Mouse (Mus musculus): ENCODE data around the gene Il22ra1.
A peak's percentile ranks its signal among the peaks of the same experiment; 100 is the strongest.

Il22ra1 gene

DNA sequence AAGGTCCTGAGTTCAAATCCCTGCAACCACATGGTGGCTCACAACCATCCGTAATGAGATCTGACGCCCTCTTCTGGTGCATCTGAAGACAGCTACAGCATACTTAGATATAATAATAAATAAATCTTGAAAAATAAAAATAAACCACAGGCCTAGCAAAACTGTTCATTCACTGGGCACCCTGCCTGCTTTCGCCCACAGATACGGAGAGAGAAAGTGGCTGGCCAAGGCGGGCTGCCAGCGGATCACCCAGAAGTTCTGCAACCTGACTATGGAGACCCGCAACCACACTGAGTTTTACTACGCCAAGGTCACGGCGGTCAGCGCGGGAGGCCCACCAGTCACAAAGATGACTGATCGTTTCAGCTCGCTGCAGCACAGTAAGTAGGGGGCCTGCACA, 5.9 kb downstream of the Il22ra1 start:
- DNase-seq (ENCODE audit: low spot score), result no peak

DNA sequence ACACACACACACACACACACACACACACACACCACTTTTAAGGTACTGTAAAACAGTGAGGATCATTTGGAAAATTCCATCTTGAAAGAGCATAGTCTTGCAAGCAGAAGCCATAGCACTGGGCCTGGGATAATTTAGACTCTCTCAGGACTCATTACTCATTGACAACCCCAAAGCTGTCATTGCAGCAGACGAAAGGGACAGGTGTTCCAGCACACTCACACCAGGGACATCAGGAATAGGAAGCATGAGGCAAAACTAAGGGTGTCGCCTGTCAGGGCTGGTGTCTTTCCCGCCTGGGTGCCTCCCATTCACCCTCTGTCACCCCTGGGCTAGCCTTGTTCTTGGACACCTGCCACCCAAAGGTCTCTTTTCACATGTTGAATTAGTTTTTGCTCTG, 8.9 kb downstream of the Il22ra1 start:
- no peak for DNase-seq (ENCODE audit: low spot score)

DNA sequence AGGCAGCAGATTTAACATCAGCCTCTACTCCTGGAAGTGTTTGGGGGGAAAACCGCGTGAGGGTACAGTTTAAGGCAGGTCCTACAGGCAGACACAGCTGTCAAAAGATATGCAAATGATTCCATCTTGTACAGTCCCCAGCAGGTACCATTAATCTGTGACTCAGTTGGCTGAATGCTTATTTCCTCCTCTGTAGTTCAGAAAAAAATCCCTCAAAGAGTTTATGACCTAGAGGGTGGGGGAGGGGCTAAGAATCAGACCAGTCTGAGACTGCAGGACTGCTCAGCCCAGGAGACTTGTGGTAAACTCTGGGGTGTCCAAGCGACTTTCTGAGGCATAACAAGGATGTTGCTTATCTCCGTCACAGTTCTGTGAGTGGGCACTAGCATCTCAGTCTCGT, 10.3 kb downstream of the Il22ra1 start:
- DNase-seq (ENCODE audit: low spot score), result no peak

DNA sequence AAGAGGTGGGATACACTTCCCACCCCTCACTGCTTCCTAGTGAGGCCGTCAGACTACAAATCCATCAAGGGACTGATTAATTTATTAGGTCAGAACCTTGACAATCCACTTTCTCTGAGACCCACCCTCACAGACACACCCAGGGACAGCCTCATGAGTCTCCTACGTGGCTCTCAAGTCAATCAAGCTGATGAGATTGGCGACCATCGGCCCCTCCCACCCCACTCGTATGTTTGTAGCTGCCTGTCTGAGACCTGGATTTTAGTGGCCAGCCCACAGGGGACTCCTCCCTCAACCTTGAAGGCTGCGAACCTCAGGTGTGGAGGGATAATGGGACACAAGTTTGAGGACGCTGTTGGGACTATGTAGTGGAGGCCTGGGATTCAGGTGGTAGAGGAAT, 11.2 kb downstream of the Il22ra1 start:
- no peak for DNase-seq (ENCODE audit: low spot score)

DNA sequence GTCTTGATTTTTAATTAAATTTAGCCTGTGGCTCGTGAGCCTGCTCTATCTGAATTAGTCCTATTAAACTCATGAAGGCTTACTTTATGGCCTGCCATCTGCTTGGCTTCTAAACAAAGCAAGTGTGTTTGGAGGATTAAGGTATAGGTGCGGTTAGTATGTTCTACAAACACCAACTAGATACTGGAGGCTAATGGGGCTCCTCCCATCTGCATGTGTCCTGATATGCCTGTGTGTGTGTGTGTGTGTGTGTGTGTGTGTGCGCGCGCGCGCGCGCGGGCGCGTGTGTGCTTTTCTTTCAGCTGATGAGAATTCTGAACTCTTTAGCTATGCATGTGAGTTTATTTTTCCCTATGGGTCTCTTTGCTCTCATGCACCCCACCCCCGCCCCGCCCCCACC, 11.7 kb downstream of the Il22ra1 start:
- DNase-seq (ENCODE audit: low spot score), result no peak

DNA sequence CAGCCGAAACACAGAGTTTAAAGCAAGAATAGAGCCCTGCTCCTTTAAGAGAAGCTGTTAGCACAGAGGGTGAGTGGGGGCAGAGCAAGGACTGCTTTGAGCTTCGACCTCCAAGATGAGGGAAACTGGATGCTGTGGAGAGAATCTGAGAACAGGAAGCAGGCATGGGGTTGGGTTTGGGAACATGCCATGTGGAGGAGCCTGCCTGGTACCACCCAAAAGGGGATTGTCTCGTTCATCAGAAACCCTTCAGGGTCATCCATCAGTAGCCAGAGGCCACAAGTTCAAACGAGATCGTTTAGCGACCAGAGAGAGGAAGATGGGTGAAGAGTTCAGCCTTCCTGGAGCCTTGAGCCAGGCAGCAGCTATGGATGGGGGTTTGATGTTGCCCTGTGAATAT, 15.5 kb downstream of the Il22ra1 start:
- no peak for DNase-seq (ENCODE audit: low spot score)

DNA sequence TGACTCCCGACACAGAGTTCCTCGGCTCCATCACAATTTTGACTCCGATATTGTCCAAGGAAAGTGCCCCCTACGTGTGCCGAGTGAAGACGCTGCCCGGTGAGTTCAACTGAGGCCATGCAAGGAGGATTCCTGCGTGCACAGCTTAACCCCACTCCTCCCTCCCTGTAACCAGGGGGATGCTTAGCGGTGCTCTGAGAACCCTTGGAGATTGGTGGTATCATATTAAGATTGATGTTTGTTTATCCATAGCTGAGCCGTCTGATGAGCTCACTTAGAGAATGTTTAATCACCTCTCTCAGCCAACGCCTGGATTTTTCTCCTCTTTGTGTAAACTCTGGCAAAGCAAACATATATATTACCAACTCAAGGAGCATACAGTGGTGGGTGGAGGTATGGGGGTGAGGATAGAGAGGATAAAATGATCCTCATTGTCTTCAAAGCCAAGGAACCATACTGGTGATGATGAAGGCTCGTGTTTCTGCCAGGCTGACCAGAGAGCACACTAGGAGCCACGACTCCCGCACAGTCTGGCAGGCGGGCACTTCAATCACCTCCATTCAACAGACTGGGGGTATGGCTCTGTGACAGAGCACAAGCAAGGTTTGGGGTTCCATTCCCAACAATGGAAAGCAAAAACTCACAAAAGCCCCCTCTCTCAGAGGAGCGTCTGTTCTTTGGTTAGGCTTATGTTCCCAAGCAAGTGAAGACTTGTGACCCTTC, 16.9 kb downstream of the Il22ra1 start:
- DNase-seq (ENCODE audit: low spot score), result no peak

DNA sequence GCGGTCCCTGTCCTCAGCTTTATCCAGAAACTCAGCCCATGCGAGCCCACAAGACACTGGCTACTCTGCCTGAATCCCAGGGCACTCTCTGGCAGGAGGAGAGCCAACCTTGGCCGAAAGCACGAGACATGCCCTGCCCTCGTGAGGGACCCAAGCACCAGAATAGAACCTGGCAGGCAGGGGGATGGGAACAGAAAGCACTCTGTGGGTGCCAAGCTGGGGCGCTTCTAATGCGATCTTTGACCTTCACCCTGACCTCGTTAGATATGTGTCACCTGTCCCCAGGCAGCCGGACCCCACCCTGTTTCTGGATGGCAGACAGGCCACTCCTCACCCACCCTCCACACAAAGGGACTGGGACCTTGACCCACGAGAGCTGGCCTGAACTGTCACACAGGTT, 17.6 kb downstream of the Il22ra1 start:
- no peak for DNase-seq (ENCODE audit: low spot score)

DNA sequence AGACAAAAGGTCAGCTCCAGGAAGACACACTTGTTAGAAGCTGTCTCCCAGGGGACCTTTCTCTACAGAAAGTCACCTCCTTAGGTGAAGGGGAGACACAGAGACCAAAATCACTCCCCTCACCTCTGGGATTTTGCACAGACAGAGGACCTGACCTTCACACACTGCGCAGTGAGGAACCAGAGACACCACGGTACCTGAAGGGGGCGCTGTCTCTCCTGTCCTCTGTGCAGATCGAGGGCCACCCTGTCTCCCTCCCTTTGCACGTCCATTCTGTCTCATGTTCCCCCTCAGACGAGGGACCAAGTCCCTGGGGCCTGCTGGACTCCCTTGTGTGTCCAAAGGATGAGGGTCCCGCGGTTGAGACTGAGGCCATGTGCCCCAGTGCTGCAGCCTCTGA, 22.9 kb downstream of the Il22ra1 start:
- DNase-seq (ENCODE audit: low spot score), result no peak

DNA sequence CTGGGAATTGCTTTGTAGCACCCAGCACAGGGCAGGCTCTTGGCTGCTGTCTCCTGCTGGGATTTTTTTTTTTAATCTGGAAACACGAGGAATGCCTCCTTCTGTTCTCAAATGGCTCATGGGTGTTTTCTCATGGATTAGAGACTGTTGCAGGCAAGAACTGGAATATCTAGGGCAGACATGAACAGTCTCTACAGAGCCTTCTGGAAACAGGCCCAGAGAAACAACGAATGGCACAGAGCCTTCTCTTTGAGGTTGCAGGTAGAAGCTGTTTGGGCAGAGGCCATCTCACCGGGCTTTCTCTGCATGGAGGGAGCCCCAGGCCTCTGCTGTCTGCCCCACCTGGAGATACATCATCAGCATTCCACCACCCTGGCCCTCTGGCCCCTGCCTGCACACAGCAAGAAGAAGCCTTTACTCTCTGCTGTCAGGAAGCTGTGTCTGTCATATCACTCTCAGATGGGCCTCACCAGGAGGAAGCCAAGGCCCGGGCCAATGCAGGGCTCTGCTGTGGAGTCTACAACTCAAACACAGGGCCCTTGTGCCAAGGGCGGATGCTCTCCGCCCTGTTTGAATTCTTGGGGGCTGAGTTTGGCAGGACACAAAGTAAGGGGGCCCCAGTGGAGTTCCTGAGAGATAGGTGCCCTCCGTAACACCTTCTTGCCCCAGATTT, 24.3 kb downstream of the Il22ra1 start:
- DNase-seq (ENCODE audit: low spot score), result no peak

DNA sequence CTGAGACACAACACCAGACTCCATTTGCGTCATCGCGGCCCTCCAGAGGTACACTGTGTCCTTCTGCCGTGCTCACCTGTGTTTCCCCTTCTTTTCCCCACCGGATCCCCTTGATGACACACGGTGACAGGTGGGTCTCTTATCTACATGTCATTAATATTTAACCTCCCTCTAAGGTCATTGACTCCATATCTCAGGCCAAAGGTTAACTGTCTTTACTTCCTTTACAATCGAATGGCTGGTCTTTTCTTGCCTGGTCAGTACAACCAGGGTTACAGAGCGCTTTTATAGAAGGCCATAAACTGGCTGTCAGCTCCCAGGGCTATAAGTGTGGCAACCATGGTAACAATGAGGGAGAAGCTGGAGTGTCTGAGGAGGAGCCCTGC, 24.8 kb downstream of the Il22ra1 start:
- no peak for DNase-seq (ENCODE audit: low spot score)

DNA sequence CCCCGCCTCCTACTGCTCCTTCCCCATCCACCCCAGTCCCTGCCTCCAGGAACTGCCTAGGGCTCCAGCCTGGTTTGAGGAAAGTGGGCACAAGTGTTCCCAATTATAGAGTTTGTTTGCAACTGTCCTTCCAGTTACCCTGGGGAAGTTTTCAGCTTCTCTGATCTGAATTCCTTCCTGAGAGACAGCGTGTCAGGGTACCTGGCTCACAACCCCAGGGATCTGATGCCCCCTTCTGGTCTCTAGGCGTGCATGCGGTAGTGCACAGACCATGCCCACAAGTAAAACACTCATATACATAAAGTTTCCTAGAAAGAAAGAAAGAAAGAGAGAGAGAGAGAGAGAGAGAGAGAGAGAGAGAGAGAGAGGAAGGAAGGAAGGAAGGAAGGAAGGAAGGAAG, 30.4 kb downstream of the Il22ra1 start:
- no peak for DNase-seq (ENCODE audit: low spot score)

DNA sequence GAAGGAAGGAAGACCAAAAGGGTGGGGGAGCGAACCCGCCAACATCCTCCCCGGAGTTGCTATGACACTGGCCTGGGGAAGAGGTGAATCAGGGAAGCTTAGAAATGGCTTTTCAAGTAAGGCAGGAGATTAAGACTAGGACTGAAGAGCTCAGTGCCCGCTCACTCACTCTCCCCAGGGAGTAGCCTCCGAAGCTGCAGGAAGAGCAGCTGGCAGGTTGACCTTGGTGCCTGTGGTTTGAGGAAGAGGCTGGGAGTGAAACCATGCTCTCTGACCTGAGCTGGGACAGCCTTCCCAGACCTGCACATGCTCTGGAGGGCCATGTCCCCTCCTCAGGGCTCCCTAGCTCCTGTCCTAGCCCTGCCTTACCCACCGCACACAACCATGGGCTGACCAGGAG, 30.9 kb downstream of the Il22ra1 start:
- DNase-seq (ENCODE audit: low spot score), result no peak

DNA sequence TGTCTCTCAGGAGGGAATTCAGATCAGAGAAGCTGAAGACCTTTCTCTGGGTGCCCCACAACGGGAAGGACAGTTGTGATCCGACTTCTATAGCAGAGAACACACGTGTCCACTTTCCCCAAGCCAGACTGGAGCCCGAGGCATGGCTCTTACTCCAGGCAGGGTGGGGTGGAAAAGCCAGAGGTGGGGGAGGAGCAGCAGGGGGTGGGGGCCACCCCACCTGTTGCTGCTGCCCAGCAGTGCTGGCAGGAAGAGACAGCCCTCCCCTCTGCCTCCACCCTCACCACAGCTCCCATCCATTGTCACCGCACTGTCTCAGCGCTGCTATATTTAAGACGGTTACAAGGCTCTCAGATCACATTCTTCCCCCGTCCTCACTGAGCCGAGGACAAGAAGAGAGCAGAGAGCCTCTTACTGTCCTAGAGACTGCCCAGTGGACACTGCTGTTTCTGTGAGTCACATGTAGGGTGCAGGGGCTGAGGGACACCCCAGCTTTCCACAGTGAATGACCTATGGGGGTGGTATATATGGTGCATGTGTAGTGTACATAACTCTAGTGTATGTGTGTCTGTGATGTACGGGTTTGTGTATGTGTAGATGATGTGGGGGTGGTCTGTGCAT, 31.5 kb downstream of the Il22ra1 start, which contains the start of gene Myom3:
Myom3 (plus strand) TSS at position 360 of the 621 bp plus-strand sequence.
- no peak for DNase-seq (ENCODE audit: low spot score)

DNA sequence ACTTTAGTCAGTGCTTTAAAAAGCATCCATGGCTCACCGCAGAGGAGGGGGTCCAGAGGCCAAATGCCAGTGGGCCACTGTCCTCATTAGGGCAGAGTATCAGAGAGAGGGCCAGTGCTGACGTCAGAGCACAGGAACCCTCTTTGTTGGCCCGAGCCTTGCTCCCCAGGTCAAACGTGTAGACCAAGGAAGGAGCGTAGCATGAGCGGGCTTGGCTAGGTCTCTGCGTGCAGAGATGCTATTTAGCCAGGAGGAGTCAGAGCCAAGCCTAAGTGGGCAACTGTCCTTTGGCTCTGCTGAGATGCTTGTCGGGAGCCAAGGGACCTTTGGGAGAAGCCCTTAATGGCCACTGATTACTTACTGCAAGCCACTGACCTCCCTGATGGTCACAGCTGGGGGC, 33.1 kb downstream of the Il22ra1 start:
- DNase-seq (ENCODE audit: low spot score), result no peak

DNA sequence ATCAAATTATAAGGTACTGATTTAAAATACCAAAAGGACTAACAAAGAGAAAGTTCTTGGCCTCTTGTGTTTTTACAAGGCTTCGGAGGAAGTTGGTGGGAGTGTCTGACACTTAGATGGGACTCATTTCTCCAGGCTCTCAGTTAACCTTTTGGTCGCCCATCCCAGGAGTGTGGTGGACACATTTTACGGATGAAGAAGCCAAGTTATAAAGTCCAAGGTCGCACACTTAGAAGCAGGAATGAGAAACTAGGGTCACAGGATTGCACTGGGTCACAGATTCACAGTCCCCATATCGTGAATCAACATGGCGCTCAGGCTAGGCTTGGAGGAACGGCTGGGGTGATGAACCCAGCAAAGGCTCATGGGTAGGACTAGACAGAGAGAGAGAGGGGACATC, 33.6 kb downstream of the Il22ra1 start:
- DNase-seq (ENCODE audit: low spot score), result no peak

DNA sequence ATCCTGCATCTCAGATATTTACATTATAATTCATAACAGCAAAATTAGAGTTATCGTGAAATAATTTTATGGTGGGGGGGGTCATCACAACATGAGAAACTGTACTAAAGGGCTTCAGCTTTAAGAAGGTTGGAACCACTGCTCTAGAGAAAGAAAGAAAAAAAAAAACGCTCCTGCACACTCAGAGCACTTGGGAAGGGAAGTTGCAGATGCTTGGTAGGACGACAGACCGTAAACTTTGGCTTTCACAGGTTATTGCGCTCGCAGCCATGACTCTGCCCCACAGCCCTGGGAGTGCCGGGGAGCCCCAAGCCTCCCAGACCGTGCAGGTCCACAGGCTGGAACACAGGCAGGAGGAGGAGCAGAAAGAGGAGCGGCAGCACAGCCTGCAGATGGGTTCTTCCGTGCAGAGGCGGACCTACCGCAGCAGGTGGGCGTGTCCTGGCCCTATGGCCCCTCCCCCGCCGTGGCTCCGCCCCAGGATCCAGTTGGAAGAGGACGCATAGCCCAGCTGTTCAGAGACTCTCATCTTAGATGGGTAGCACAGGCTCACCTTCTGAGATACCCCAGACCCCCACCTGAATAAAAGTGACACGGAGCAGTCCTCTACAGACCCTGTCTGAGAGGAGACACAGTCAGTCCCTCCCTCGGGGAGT, 34.4 kb downstream of the Il22ra1 start:
- peak; percentile 80 for DNase-seq (ENCODE audit: low spot score)

DNA sequence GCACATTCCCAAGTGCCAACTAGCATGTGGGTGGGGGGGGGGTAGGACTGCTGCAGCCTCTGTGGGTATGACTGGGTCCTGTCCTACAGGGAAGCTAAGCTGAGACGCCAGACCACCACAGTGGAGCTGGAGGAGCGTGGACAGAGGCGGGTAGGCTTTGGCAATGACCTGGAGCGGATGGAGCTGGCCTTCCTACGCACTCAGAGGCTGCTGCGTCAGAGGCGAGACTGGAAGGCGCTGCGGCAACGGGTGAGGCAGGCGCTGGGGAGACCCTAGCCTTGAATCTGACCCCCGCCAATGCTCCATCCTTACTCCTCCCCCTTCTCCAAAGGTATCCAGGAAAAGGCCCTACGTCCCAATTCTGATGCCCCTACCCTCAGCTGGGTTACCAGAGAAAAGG, 36.7 kb downstream of the Il22ra1 start:
- DNase-seq (ENCODE audit: low spot score), result no peak

DNA sequence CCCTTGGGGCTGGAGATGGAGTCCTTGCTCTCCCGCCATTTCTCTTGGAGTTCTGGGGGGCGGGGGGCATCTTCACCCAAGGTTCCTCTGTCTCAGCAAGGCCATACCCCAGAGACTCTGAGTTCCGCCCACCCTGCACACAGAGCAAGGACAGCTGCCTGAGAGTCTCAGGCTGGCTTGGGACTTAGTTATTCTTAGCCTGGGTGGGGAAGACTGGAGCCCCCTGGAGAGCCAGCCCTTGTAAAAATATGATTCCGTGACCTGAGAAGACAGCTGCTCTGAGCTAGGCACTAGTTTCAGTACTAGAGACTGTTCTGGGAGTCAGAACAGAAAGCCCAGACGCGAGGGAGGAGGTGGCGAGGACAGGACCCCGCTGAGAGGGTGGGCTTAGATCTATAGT, 37.7 kb downstream of the Il22ra1 start:
- DNase-seq (ENCODE audit: low spot score), result no peak

DNA sequence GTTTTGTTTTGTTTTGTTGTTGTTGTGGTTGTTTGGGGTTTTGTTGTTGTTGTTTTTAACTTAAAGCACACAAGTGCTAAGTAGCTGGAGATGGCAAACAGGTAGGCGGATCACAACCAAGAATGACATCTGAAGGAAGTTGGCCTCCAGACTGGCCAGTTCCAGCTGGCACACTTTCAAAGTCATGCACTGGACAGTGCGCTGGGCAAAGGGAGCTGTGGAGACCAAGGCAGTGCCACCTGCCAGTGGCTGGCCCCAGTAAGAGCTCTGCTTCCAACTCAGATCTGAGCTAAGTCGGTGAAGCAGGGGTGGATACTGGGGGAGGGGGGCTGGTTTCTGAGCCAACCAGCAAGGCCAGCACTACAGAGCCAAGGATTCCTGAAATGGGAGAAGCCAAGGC, 39.0 kb downstream of the Il22ra1 start:
- no peak for DNase-seq (ENCODE audit: low spot score)

DNA sequence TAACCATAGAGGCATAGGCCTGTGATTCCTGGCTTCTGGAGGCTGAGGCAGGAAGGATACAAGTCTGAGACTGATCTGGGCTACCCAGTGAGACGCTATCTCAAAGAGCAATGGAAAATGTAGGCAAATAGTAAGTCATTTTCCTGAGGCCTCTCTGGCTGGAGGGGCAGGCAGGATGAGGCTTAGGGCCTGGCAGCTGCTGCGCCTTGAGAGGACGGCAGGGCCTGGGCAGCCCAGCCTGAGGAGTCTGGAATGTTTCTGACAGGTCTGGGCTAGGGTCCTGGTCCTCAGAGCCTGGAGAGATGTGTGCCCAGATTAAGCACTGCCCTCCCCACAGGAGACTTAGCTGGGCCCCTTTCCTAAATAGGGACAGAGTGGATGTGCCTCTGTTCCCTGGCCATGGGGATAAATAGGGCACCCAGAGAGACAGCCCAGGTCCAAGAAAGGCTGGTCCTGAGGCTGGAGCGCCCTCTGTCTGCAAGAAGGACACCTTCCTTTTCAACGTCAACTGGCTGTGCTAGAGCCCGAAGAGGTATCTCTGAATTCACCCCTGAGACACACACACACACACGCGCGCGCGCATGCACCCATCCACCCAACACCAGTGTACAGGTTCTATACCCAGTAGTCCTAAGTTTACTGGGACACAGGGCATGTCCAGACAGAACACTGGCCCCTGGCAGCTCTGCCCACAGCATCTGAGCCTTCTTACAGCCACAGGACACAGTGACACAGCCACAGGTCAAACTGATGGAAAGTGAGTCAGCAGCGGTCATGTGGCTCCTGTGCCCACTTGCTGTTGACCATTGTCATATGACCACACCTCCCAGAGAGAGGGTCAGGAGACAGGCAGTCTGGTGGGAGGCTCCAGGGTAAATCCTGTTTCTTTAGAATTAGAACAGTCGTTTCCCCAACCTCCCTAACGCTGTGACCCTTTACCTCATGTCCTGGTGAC, 40.9 kb downstream of the Il22ra1 start:
- peak; percentile 64 for DNase-seq (ENCODE audit: low spot score)

Measured in embryo, embryonic 10.5 days (tissue).